Mouse (Mus musculus) embryonic facial prominence, embryonic 15.5 days (tissue): Measurements from ENCODE around the gene Hadhb. TPM values are rescaled to one million over a fixed set of nuclear protein-coding genes. Genes with fewer than 3 reads are reported as not detected.
"Not testable (repeated sequence)": the region's sequence is repeated elsewhere in the genome, so short reads cannot be mapped to it uniquely, and the experiment has no call there.

Experiments
- ATAC-seq: fragments of 200-750 bp; cut with Nextera tagmentation; 2 replicates; pipeline ENCODE4 v1.8.0; 2017; ENCODE audit warnings: low read depth, moderate TSS enrichment; ENCODE audit not compliant: insufficient number of reproducible peaks, low FRiP score, low TSS enrichment
- H3K27ac ChIP-seq: fragments of 300-500 bp; sonication (generic); replicated peaks from 2 replicates; pipeline ENCODE4 v1.5.1; 2015; ENCODE audit warnings: mild to moderate bottlenecking, inconsistent platforms
- H3K27me3 ChIP-seq: fragments of 300-500 bp; sonication (generic); 2 replicates; pipeline ENCODE4 v1.6.1; 2015; ENCODE audit warnings: inconsistent platforms
- H3K36me3 ChIP-seq: fragments of 300-500 bp; sonication (generic); 2 replicates; pipeline ENCODE4 v1.6.1; 2015; ENCODE audit warnings: mild to moderate bottlenecking, inconsistent platforms
- H3K4me1 ChIP-seq: fragments of 300-500 bp; sonication (generic); 2 replicates; pipeline ENCODE4 v1.6.1; 2015; ENCODE audit warnings: inconsistent platforms
- H3K4me2 ChIP-seq: fragments of 300-500 bp; sonication (generic); replicated peaks from 2 replicates; pipeline ENCODE4 v1.6.1; 2015; ENCODE audit warnings: mild to moderate bottlenecking, inconsistent platforms
- H3K4me3 ChIP-seq: fragments of 300-500 bp; sonication (generic); replicated peaks from 2 replicates; pipeline ENCODE4 v1.5.1; 2015; ENCODE audit warnings: mild to moderate bottlenecking, inconsistent platforms
- H3K9ac ChIP-seq: fragments of 300-500 bp; sonication (generic); 2 replicates; pipeline ENCODE4 v1.6.1; 2015; ENCODE audit warnings: inconsistent platforms
- H3K9me3 ChIP-seq: fragments of 300-500 bp; sonication (generic); replicated peaks from 2 replicates; pipeline ENCODE4 v1.6.1; 2016; ENCODE audit warnings: inconsistent platforms
- WGBS: fragments of 180-500 bp; shearing (Covaris S2); methylation state at CpG from one replicate; pipeline ENCODE4 v1.1.7; 2015; 5-methylcytosine and 5-hydroxymethylcytosine counted together
- polyA plus RNA-seq: library from polyadenylated mRNA; unstranded; fragments of >200 nt; fragmentation: Nextera tagmentation; extraction: Ambion mirVana; gene quantifications from 2 replicates; pipeline ENCODE4 v1.2.1, GENCODE M21; 2015

Hadhb gene
- polyA plus RNA-seq, 1 experiment from 2014 or later, result 140 TPM

GRCm38 (mm10) chr5:30207276-30207675 is 52.2 kb downstream of the Hadhb start:
- H3K27ac ChIP-seq, result no peak overlapping the region
- H3K4me3 ChIP-seq, result no peak overlapping the region
- ATAC-seq, result no peak
- H3K27me3 ChIP-seq, result no peaks in the 10 kb centered on the region
- no peaks in the 10 kb centered on the region for H3K4me1 ChIP-seq
- H3K36me3 ChIP-seq, result no peaks in the 10 kb centered on the region
- H3K9ac ChIP-seq, result no peak overlapping the region
- H3K4me2 ChIP-seq, result no peak overlapping the region
- no peaks in the 10 kb centered on the region for H3K9me3 ChIP-seq
- whole genome bisulfite sequencing, result 67% methylated on average over 6 of the region's 6 CpGs

DNA sequence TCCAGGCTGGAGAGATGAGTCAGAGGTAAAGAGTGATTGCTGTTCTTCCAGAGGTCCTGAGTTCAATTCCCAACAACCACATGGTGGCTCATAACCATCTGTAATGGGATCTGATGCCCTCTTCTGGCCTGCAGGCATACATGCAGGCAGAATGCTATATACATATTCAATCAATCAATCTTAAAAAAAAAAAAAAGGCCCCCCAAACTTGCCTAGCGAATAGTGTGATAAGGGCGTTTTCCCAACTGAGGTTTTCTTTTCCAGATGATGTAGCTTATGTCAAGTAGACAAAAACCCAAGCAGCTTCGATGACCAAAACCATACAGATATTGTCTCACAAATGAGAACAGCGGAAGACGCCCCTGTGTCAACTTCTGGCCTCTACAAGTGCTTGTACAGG is 55.7 kb downstream of the Hadhb start:
- not testable (repeated sequence) for H3K27ac ChIP-seq, H3K9me3 ChIP-seq, H3K4me2 ChIP-seq, H3K4me1 ChIP-seq, ATAC-seq, H3K27me3 ChIP-seq, H3K4me3 ChIP-seq, H3K36me3 ChIP-seq, H3K9ac ChIP-seq
- whole genome bisulfite sequencing, result 84% methylated on average over 5 of the region's 5 CpGs

- H3K27ac ChIP-seq, result no peak overlapping the region
Measured at GRCm38 (mm10) chr5:30214889-30215288, 59.8 kb downstream of the Hadhb start.

DNA sequence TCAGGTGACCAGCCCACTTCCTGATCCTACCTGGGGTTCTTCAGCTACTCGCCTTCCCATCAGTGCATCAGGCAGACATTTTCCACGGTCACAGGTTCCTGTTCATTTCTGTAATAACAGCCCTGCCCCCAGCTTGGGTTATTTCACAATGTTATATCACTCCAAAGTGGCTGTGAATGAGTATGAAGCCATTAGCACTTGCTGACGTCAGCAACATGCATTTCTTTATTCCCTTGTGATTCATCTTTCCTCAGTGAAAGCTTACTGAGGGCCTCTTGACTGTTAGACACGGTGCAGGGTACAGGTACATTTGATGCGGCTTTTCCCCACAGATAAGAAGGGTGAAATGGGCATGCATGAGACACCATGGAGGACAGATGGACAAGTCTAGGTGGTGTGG is 60.9 kb downstream of the Hadhb start:
- Histone ChIP-seq H3K27ac (no peak overlapping the region), H3K27me3 (no peaks in the 10 kb centered on the region), H3K4me1 (no peaks in the 10 kb centered on the region), H3K9me3 (no peaks in the 10 kb centered on the region), H3K36me3 (no peaks in the 10 kb centered on the region), H3K4me3 (no peak overlapping the region), H3K9ac (no peak overlapping the region), H3K4me2 (no peak overlapping the region)
- WGBS, result 68% methylated on average over 5 of the region's 5 CpGs
- ATAC-seq, result no peak

More at GRCm38 (mm10) chr5:30214889-30215288, 59.8 kb downstream of the Hadhb start:
- no peak for ATAC-seq
- H3K4me2 ChIP-seq, result no peak overlapping the region
- H3K4me1 ChIP-seq, result no peaks in the 10 kb centered on the region
- H3K4me3 ChIP-seq, result no peak overlapping the region
- no peak overlapping the region for H3K9ac ChIP-seq
- H3K36me3 ChIP-seq, result no peaks in the 10 kb centered on the region
- H3K9me3 ChIP-seq, result no peaks in the 10 kb centered on the region
- WGBS, result 9% methylated on average over 4 of the region's 4 CpGs
- H3K27me3 ChIP-seq, result no peaks in the 10 kb centered on the region

- no peak overlapping the region for H3K4me2 ChIP-seq
- ATAC-seq, result no peak
- 87% methylated on average over 2 of the region's 2 CpGs for WGBS
Measured at GRCm38 (mm10) chr5:30219715-30220114, 64.7 kb downstream of the Hadhb start.

DNA sequence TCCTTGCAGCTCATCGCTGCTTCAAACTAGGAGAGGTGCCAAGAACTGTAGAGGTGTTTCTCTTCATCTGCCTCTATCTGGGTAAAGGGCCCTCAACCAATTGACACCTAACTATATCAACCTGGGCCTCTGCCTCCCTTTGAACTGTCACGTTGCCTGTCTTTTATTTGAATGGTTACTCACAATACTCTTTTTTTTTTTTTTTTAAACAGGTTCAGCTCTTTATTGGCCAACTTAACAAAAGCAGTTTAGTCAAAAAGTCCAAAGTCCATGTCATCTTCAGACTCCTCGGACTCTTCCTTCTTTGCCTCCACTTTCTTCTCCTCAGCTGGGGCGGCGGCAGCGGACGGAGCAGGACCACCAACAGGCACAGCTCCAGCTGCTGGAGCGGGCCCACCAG is 65.6 kb downstream of the Hadhb start:
- no peak overlapping the region for H3K27ac ChIP-seq
- H3K9me3 ChIP-seq, result no peaks in the 10 kb centered on the region
- H3K9ac ChIP-seq, result no peak overlapping the region
- no peak overlapping the region for H3K4me2 ChIP-seq
- no peak for ATAC-seq
- H3K27me3 ChIP-seq, result no peaks in the 10 kb centered on the region
- no peak overlapping the region for H3K4me3 ChIP-seq
- 89% methylated on average over 8 of the region's 8 CpGs for WGBS
- no peaks in the 10 kb centered on the region for H3K36me3 ChIP-seq
- H3K4me1 ChIP-seq, result no peaks in the 10 kb centered on the region

More at GRCm38 (mm10) chr5:30219715-30220114, 64.7 kb downstream of the Hadhb start:
- H3K9ac ChIP-seq, result no peak overlapping the region
- no peaks in the 10 kb centered on the region for H3K4me1 ChIP-seq
- no peaks in the 10 kb centered on the region for H3K27me3 ChIP-seq
- H3K9me3 ChIP-seq, result no peaks in the 10 kb centered on the region
- H3K4me3 ChIP-seq, result no peak overlapping the region
- H3K36me3 ChIP-seq, result no peaks in the 10 kb centered on the region
- no peak overlapping the region for H3K27ac ChIP-seq

DNA sequence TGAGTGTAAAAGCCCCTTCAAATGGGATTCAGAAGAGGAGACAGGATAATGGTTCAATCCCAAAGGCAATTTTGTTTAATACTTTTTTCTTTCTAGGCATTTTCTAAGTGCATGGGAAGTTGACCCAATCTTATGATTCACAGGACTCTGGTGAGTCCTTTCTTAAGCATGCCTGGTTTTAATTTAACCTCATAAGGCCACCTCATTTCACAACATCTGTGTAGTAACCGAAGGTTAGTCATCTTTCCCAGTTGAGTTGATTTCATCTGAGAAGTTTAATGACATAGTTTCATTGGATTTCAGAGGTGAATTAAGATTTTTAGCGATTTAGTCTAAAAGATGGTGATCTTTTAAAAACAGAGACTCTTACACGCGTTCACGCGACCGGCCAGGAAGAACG is 67.6 kb downstream of the Hadhb start:
- no peaks in the 10 kb centered on the region for H3K9me3 ChIP-seq
- H3K4me1 ChIP-seq, result no peaks in the 10 kb centered on the region
- no peak overlapping the region for H3K4me2 ChIP-seq
- no peak overlapping the region for H3K4me3 ChIP-seq
- no peaks in the 10 kb centered on the region for H3K36me3 ChIP-seq
- no peak overlapping the region for H3K9ac ChIP-seq
- WGBS, result 95% methylated on average over 8 of the region's 8 CpGs
- H3K27ac ChIP-seq, result no peak overlapping the region
- no peak for ATAC-seq
- H3K27me3 ChIP-seq, result no peaks in the 10 kb centered on the region

GRCm38 (mm10) chr5:30230901-30231300 is 75.9 kb downstream of the Hadhb start:
- peaks cover 4% of the 10 kb centered on the region; the same call in 1 of the 2 replicates for H3K36me3 ChIP-seq
- H3K27me3 ChIP-seq, result no peaks in the 10 kb centered on the region
- H3K4me3 ChIP-seq, result no peak overlapping the region
- 80% methylated on average over 4 of the region's 4 CpGs for WGBS
- H3K9ac ChIP-seq, result no peak overlapping the region
- H3K4me1 ChIP-seq, result peaks cover 25% of the 10 kb centered on the region
- ATAC-seq, result no peak
- H3K4me2 ChIP-seq, result no peak overlapping the region
- no peaks in the 10 kb centered on the region for H3K9me3 ChIP-seq
- H3K27ac ChIP-seq, result no peak overlapping the region

DNA sequence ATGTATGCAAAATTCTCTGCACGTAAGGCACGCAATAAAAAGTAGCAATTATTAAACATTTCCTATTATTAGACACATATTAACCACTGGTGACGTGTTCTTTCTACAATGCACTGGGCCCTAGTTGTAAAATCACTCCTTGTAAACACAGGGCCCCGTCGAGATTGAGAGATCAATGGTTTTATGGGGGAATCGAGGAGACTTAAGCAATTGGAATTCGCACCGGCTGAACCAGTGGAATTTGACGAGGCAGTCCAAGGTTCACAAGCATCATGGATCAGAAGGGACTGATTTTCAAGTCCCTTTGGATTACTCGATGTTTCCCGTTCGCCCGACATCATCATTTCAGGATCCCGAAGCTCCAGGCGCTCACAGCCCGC is 76.8 kb downstream of the Hadhb start:
- Histone ChIP-seq H3K36me3 (peaks cover 4% of the 10 kb centered on the region; the same call in 1 of the 2 replicates), H3K4me2 (peak overlapping the region; percentile 63), H3K27me3 (no peaks in the 10 kb centered on the region), H3K4me1 (peaks cover 25% of the 10 kb centered on the region), H3K9me3 (no peaks in the 10 kb centered on the region), H3K27ac (peak overlapping the region; percentile 63), H3K4me3 (peak overlapping the region; percentile 89), H3K9ac (peak overlapping the region; percentile 55)
- no peak for ATAC-seq
- WGBS, result 38% methylated on average over 16 of the region's 16 CpGs

DNA sequence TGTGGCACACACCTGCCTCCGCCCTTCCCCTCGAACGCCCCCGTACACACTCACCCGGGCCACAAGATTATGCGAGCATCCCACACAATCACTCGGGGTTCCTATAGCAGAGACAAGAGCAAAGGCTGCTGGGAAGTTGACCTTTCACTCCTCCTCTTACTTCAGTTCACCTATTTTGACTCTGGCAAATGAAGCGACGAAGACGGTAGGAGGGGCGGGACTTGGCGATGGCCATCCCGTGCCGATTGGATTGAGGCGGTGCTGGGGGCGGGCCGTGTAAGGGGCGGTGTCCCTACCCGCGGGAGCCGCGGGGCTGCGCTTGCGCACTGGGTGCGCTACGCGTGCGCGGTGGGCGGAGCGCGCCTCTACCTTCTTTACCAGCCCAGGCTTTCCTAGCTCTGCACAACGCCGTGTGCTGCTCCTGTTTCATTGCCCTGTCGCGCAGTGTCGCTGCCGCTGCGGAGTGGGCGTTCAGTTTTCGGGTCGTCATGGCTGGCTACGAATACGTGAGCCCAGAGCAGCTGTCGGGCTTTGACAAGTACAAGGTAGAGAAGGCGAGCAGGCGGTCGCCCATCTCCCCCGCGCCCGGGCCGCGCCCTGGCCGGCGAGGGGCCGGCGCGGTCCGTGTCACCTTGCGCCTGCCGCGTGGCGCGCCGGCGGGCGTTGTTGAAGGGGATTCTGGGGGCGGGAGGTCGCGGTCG is 77.4 kb downstream of the Hadhb start, which contains the start of gene Selenoi:
Selenoi (plus strand) TSS at position 311 of the 701 bp plus-strand sequence.
- H3K9ac ChIP-seq, result peak within 1 kb of the TSS; percentile 91
- H3K9me3 ChIP-seq, result no peaks in the 10 kb centered on the region
- peaks cover 25% of the 10 kb centered on the region for H3K4me1 ChIP-seq
- H3K27ac ChIP-seq, result peak within 1 kb of the TSS; percentile 89
- peak; percentile 100 for ATAC-seq
- peak within 1 kb of the TSS; percentile 63 for H3K4me2 ChIP-seq
- H3K36me3 ChIP-seq, result peaks cover 4% of the 10 kb centered on the region; the same call in 1 of the 2 replicates
- peak within 1 kb of the TSS; percentile 89 for H3K4me3 ChIP-seq
- no peaks in the 10 kb centered on the region for H3K27me3 ChIP-seq
- 1% methylated on average over 71 of the region's 71 CpGs for WGBS

GRCm38 (mm10) chr5:30233042-30233441 is 78.0 kb downstream of the Hadhb start:
- Histone ChIP-seq H3K27me3 (no peaks in the 10 kb centered on the region), H3K27ac (peak overlapping the region; percentile 89), H3K4me3 (peak overlapping the region; percentile 89), H3K4me2 (peak overlapping the region; percentile 63), H3K36me3 (peaks cover 4% of the 10 kb centered on the region; the same call in 1 of the 2 replicates), H3K4me1 (peaks cover 25% of the 10 kb centered on the region), H3K9ac (peak overlapping the region; percentile 91), H3K9me3 (no peaks in the 10 kb centered on the region)
- WGBS, result 5% methylated on average over 15 of the region's 15 CpGs
- no peak for ATAC-seq

GRCm38 (mm10) chr5:30233979-30234378 is 78.9 kb downstream of the Hadhb start:
- Histone ChIP-seq H3K9me3 (no peaks in the 10 kb centered on the region), H3K4me2 (peak overlapping the region; percentile 63), H3K27me3 (no peaks in the 10 kb centered on the region), H3K4me1 (peaks cover 25% of the 10 kb centered on the region), H3K4me3 (peak overlapping the region; percentile 89), H3K36me3 (peaks cover 8% of the 10 kb centered on the region; the same call in 1 of the 2 replicates), H3K9ac (no peak overlapping the region; the same call in 1 of the 2 replicates), H3K27ac (no peak overlapping the region)
- whole genome bisulfite sequencing, result 71% methylated on average over 8 of the region's 8 CpGs
- ATAC-seq, result no peak
